Comparison of ENCODE assay signal across 21 mouse cellular contexts in the genomic region with DNA sequence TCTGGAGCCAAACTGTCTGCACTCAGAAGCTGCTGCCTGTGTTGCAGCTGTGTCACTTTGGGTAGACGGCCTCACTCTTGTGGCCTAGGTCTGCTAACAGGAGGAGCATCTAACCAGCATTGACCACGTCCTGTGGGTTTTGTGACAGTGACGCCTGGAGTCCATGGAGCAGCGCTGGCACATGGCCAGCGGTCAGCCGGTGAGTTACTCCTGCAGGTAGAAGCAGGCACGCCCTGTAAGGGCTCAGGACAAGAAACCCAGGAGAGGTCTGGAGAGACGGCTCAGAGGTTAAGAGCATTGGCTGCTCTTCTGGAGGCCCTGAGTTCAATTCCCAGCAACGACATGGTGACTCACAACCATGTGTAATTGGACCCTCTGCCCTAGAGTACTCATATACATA. TPM values are rescaled to one million over a fixed set of nuclear protein-coding genes. Genes with fewer than 3 reads are reported as not detected.
DNase-seq lines count a peak whose midpoint lies in the region; ATAC-seq lines count a peak whose summit lies in the region.
"Had no signal": no experiment of that assay in that cellular context is flagged by ENCODE, and none has a peak within 500 bp of the region (broad histone marks: within the 10 kb centered on the region; RNA-seq: fewer than 3 reads in every experiment).

No protein-coding gene starts in this region.

- no peak overlapping the region for H3K4me3 ChIP-seq in heart, embryonic 10.5 days
- no peak overlapping the region for H3K4me3 ChIP-seq in heart, embryonic 14.5 days (ENCODE audit: control insufficient read depth in 1 of 2, insufficient read depth in 1 of 2, low read depth in 1 of 2, low read length in 2 of 2)
- H3K4me3 ChIP-seq in limb, embryonic 10.5 days: no peak overlapping the region
- H3K4me3 ChIP-seq: embryonic facial prominence, embryonic 13.5 days; forebrain, embryonic 13.5 days; gastrocnemius, adult 2 months; heart, embryonic 15.5 days; hindbrain, embryonic 12.5 days had no signal

- intact Hi-C loops in heart, postnatal 14 days (cut with DNase I): no loop called here

- peaks cover 52% of the 10 kb centered on the region for H3K4me1 ChIP-seq in heart, embryonic 10.5 days
- H3K4me1 ChIP-seq in heart, embryonic 14.5 days (ENCODE audit: control insufficient read depth in 2 of 2, insufficient read depth in 2 of 2, low read length in 2 of 2): peaks cover 26 to 41% of the 10 kb centered on the region in 2 experiments
- H3K4me1 ChIP-seq in limb, embryonic 10.5 days: peaks cover 28% of the 10 kb centered on the region

- no peak for DNase-seq in heart, embryonic 10.5 days (ENCODE audit: low spot score)
- DNase-seq in heart, adult 18-20 months: no peak
- no peak for DNase-seq in heart, postnatal 14 days
- peak; percentile 37 for DNase-seq in 3134 (ENCODE audit: extremely low read depth, insufficient read length, low spot score)
- no peak for DNase-seq in limb, embryonic 10.5 days (ENCODE audit: low spot score)
- DNase-seq in cerebellum, adult 9-10 months: no peak
- no peak for DNase-seq in T-cell, adult 2 months (ENCODE audit: low spot score)
- DNase-seq: adrenal gland, adult 8-10 months; adrenal gland, postnatal 36 days; cerebellum, adult 2 months; cerebellum, postnatal 14 days; gastrocnemius, adult 2 months; gastrocnemius, postnatal 25 days; heart, postnatal 36 days; kidney, adult 2 months had no signal

- H3K36me3 ChIP-seq in heart, embryonic 10.5 days: no peaks in the 10 kb centered on the region
- no peaks in the 10 kb centered on the region for H3K36me3 ChIP-seq in heart, embryonic 14.5 days (ENCODE audit: control insufficient read depth, insufficient read depth, low read length)
- no peaks in the 10 kb centered on the region for H3K36me3 ChIP-seq in limb, embryonic 10.5 days
- H3K36me3 ChIP-seq: embryonic facial prominence, embryonic 13.5 days; heart, embryonic 15.5 days; hindbrain, embryonic 12.5 days had no signal

- H3K9ac ChIP-seq in heart, embryonic 14.5 days (ENCODE audit: low read length): peak overlapping the region; percentile 32; the same call in 1 of the 2 replicates
- H3K9ac ChIP-seq: embryonic facial prominence, embryonic 13.5 days; forebrain, embryonic 13.5 days; heart, embryonic 15.5 days; hindbrain, embryonic 12.5 days had no signal

- no peak overlapping the region for H3K4me2 ChIP-seq in heart, embryonic 14.5 days (ENCODE audit: low read length)
- H3K4me2 ChIP-seq: embryonic facial prominence, embryonic 13.5 days; forebrain, embryonic 13.5 days; hindbrain, embryonic 12.5 days had no signal

- H3K27ac ChIP-seq in heart, embryonic 10.5 days: peak overlapping the region; percentile 72
- H3K27ac ChIP-seq in heart, embryonic 14.5 days (replicated peaks in 1 of 2; ENCODE audit: control insufficient read depth in 1 of 2, insufficient read depth in 1 of 2, low read depth in 2 of 2, low read length in 2 of 2): peak overlapping the region; percentile 20 to 39; a peak in 2 of 4 replicates
- H3K27ac ChIP-seq in limb, embryonic 10.5 days: peak overlapping the region; percentile 42
- H3K27ac ChIP-seq: embryonic facial prominence, embryonic 13.5 days; forebrain, embryonic 13.5 days; gastrocnemius, adult 2 months; heart, embryonic 15.5 days; hindbrain, embryonic 12.5 days; hindbrain, postnatal 0 days had no signal

- H3K9me3 ChIP-seq in heart, embryonic 10.5 days: no peaks in the 10 kb centered on the region
- H3K9me3 ChIP-seq in heart, embryonic 14.5 days (ENCODE audit: control insufficient read depth, low read length): no peaks in the 10 kb centered on the region
- H3K9me3 ChIP-seq in limb, embryonic 10.5 days (replicated peaks): no peaks in the 10 kb centered on the region
- H3K9me3 ChIP-seq: embryonic facial prominence, embryonic 13.5 days; forebrain, embryonic 13.5 days; heart, embryonic 15.5 days; hindbrain, embryonic 12.5 days had no signal

- no peak for ATAC-seq in heart, embryonic 14.5 days (ENCODE audit: insufficient number of reproducible peaks, insufficient read depth, low FRiP score, low read depth)
- ATAC-seq: forebrain, embryonic 13.5 days; hindbrain, postnatal 0 days had no signal

- WGBS in heart, embryonic 10.5 days: 48% methylated on average over 9 of the region's 9 CpGs
- 53% methylated on average over 9 of the region's 9 CpGs for WGBS in heart, embryonic 14.5 days
- WGBS in limb, embryonic 10.5 days: 74% methylated on average over 9 of the region's 9 CpGs

- no peaks in the 10 kb centered on the region for H3K27me3 ChIP-seq in heart, embryonic 10.5 days (ENCODE audit: insufficient read depth, poor library complexity, severe bottlenecking)
- no peaks in the 10 kb centered on the region for H3K27me3 ChIP-seq in heart, embryonic 14.5 days (ENCODE audit: control insufficient read depth, insufficient read depth, low read length)
- no peaks in the 10 kb centered on the region for H3K27me3 ChIP-seq in limb, embryonic 10.5 days (ENCODE audit: low read depth, poor library complexity, severe bottlenecking)
- H3K27me3 ChIP-seq: embryonic facial prominence, embryonic 13.5 days; forebrain, embryonic 13.5 days; heart, embryonic 15.5 days; hindbrain, embryonic 12.5 days had no signal

RNA-seq across cellular contexts. Expression of a gene that starts 10.5 kb away (rescaled TPM):
- 58.3 and 65.9 TPM in 2 replicates for polyA plus RNA-seq in heart, embryonic 10.5 days (2016; fragmentation: Nextera tagmentation; extraction: Ambion mirVana)
- total RNA-seq in heart, adult 18-20 months (2021): 10 to 100 TPM; 28.0 to 31.6 TPM
- 85.9 and 92.3 TPM in 2 replicates for polyA plus RNA-seq in heart, embryonic 14.5 days (2014; fragmentation: Nextera tagmentation; extraction: Ambion mirVana)
- total RNA-seq in heart, postnatal 14 days (2021): 10 to 100 TPM; 27.7 to 33.0 TPM
- polyA plus RNA-seq in limb, embryonic 10.5 days (2016; fragmentation: Nextera tagmentation; extraction: Ambion mirVana): 40.7 and 91.2 TPM in 2 replicates
